Mouse (Mus musculus) C2C12 (cell line): ENCODE results near the gene Rnase10. TPM values are rescaled to one million over a fixed set of nuclear protein-coding genes. Genes with fewer than 3 reads are reported as not detected.
"Not testable (repeated sequence)": the region's sequence is repeated elsewhere in the genome, so short reads cannot be mapped to it uniquely, and the experiment has no call there.

Experiments used
- H3K27me3 ChIP-seq: one replicate; pipeline ENCODE4 v1.6.1; 2011; ENCODE audit not compliant: control insufficient read depth, insufficient read depth, insufficient read length
- H3K36me3 ChIP-seq: one replicate; pipeline ENCODE4 v1.6.1; 2011; ENCODE audit not compliant: control insufficient read depth, insufficient read depth
- H3K4me3 ChIP-seq: one replicate; pipeline ENCODE4 v1.5.1; 2011; ENCODE audit warnings: mild to moderate bottlenecking, control low read depth; ENCODE audit not compliant: poor library complexity, insufficient read depth, severe bottlenecking
- H3K79me2 ChIP-seq: one replicate; pipeline ENCODE4 v1.6.1; 2011; ENCODE audit not compliant: control insufficient read depth, insufficient read depth
- H3K79me3 ChIP-seq: one replicate; pipeline ENCODE4 v1.6.1; 2011; ENCODE audit warnings: low read depth, control low read depth
- H3ac ChIP-seq: one replicate; pipeline ENCODE3; 2011; ENCODE audit warnings: low read depth; ENCODE audit not compliant: control insufficient read depth, insufficient read length
- CEBPB ChIP-seq: IDR thresholded peaks from one replicate; pipeline ENCODE4 v1.6.1; 2011; ENCODE audit warnings: low read depth, mild to moderate bottlenecking, control low read depth, moderate library complexity
- CTCF ChIP-seq: IDR thresholded peaks from one replicate; pipeline ENCODE4 v1.5.1; 2011; ENCODE audit not compliant: control insufficient read depth, insufficient read depth, insufficient read length
- FOSL1 ChIP-seq: IDR thresholded peaks from one replicate; pipeline ENCODE4 v1.8.0; 2011; ENCODE audit warnings: mild to moderate bottlenecking, low read length; ENCODE audit not compliant: poor library complexity, insufficient read depth, severe bottlenecking
- MAX ChIP-seq: IDR thresholded peaks from one replicate; pipeline ENCODE4 v1.6.1; 2011; ENCODE audit warnings: mild to moderate bottlenecking, control low read depth
- MYOD1 ChIP-seq: IDR thresholded peaks from one replicate; pipeline ENCODE4 v1.6.1; 2011; ENCODE audit warnings: low read depth; ENCODE audit not compliant: control insufficient read depth, insufficient read length
- MYOG ChIP-seq: IDR thresholded peaks from one replicate; pipeline ENCODE4 v1.6.1; 2011; ENCODE audit not compliant: control insufficient read depth, insufficient read length; ENCODE audit errors: extremely low read depth
- USF1 ChIP-seq: IDR thresholded peaks from one replicate; pipeline ENCODE4 v1.6.1; 2011; ENCODE audit warnings: low read depth, mild to moderate bottlenecking, control low read depth, moderate library complexity
- polyA plus RNA-seq: library from polyadenylated mRNA; unstranded; fragments of >200 nt; fragmentation: generic; extraction: Trizol; gene quantifications from one replicate; pipeline ENCODE4 v1.2.1, GENCODE M21; 2012; ENCODE audit warnings: missing spikeins

Gene Rnase10
- polyA plus RNA-seq, 1 experiment, result 0.19 TPM

GRCm38 (mm10) chr14:50970822-50971221 lies 36.7 kb upstream of the Rnase10 start:
- Histone ChIP-seq H3ac (no peak overlapping the region), H3K36me3 (no peaks in the 10 kb centered on the region), H3K4me3 (no peak overlapping the region), H3K27me3 (no peaks in the 10 kb centered on the region), H3K79me2 (no peaks in the 10 kb centered on the region), H3K79me3 (no peaks in the 10 kb centered on the region)
- TF ChIP-seq CEBPB (no peak), MYOD1 (no peak), MAX (no peak), FOSL1 (no peak), MYOG (no peak), CTCF (no peak), USF1 (no peak)

- not testable (repeated sequence) for H3ac ChIP-seq, H3K79me2 ChIP-seq, H3K79me3 ChIP-seq, H3K36me3 ChIP-seq, H3K4me3 ChIP-seq, H3K27me3 ChIP-seq
These were observed 34.5 kb upstream of the Rnase10 start for GRCm38 (mm10) chr14:50973054-50973453.

GRCm38 (mm10) chr14:50973700-50974099 lies 33.9 kb upstream of the Rnase10 start:
- no peak overlapping the region for H3ac ChIP-seq
- no peak for TF ChIP-seq MAX
- TF ChIP-seq MYOG, result no peak
- TF ChIP-seq FOSL1, result no peak
- no peak for TF ChIP-seq CTCF
- TF ChIP-seq MYOD1, result no peak
- TF ChIP-seq CEBPB, result no peak
- no peak for TF ChIP-seq USF1
- H3K27me3 ChIP-seq, result no peaks in the 10 kb centered on the region
- no peaks in the 10 kb centered on the region for H3K36me3 ChIP-seq
- no peaks in the 10 kb centered on the region for H3K79me2 ChIP-seq
- H3K4me3 ChIP-seq, result no peak overlapping the region
- no peaks in the 10 kb centered on the region for H3K79me3 ChIP-seq

- TF ChIP-seq USF1 (no peak), MAX (no peak), MYOG (no peak), MYOD1 (no peak), CTCF (no peak), CEBPB (no peak), FOSL1 (no peak)
- H3K79me3 ChIP-seq, result no peaks in the 10 kb centered on the region
- H3K36me3 ChIP-seq, result no peaks in the 10 kb centered on the region
- H3K4me3 ChIP-seq, result no peak overlapping the region
- H3K27me3 ChIP-seq, result no peaks in the 10 kb centered on the region
- no peaks in the 10 kb centered on the region for H3K79me2 ChIP-seq
- no peak overlapping the region for H3ac ChIP-seq
These were observed 32.5 kb upstream of the Rnase10 start for GRCm38 (mm10) chr14:50975001-50975400.

GRCm38 (mm10) chr14:50976674-50977073 lies 30.9 kb upstream of the Rnase10 start:
- Histone ChIP-seq H3K27me3 (no peaks in the 10 kb centered on the region), H3ac (no peak overlapping the region), H3K36me3 (no peaks in the 10 kb centered on the region), H3K79me2 (no peaks in the 10 kb centered on the region), H3K4me3 (no peak overlapping the region), H3K79me3 (no peaks in the 10 kb centered on the region)
- TF ChIP-seq USF1 (no peak), CEBPB (no peak), MYOG (no peak)

GRCm38 (mm10) chr14:50978451-50978850 lies 29.1 kb upstream of the Rnase10 start:
- not testable (repeated sequence) for H3K4me3 ChIP-seq, H3K27me3 ChIP-seq, H3ac ChIP-seq, H3K79me2 ChIP-seq, H3K36me3 ChIP-seq, H3K79me3 ChIP-seq

GRCm38 (mm10) chr14:50979631-50980030 lies 27.9 kb upstream of the Rnase10 start:
- TF ChIP-seq USF1 (no peak), CEBPB (no peak), MYOD1 (no peak), MYOG (no peak), MAX (no peak), CTCF (no peak), FOSL1 (no peak)
- Histone ChIP-seq H3K36me3 (no peaks in the 10 kb centered on the region), H3K79me2 (no peaks in the 10 kb centered on the region), H3K79me3 (no peaks in the 10 kb centered on the region), H3K4me3 (no peak overlapping the region), H3K27me3 (no peaks in the 10 kb centered on the region), H3ac (no peak overlapping the region)
